Mouse (Mus musculus): ENCODE measurements around the gene Tmem189.

Tmem189 gene

GRCm38 (mm10) chr2:167689501-167690218 lies at the start of gene Tmem189:
Tmem189 (minus strand) TSS chr2:167689822.
- in situ Hi-C loops (cut with MboI; ENCODE audit: unreplicated experiment in 2 of 2) = loop anchor here (5.0 kb wide), 3 partner anchors 208 to 328 kb away; partner anchors contain the start of gene Ripor3 (in 1 of the 2)

- in situ Hi-C loops (cut with MboI; ENCODE audit: unreplicated experiment in 2 of 2) = no loop called here
These were observed 49.4 kb upstream of the Tmem189 start for GRCm38 (mm10) chr2:167739030-167739429.

GRCm38 (mm10) chr2:167734861-167735260 lies 45.2 kb upstream of the Tmem189 start:
- in situ Hi-C loops (cut with MboI; ENCODE audit: unreplicated experiment in 2 of 2) = no loop called here

GRCm38 (mm10) chr2:167731149-167731548 lies 41.5 kb upstream of the Tmem189 start:
- in situ Hi-C loops (cut with MboI; ENCODE audit: unreplicated experiment in 2 of 2) = no loop called here

- in situ Hi-C loops (cut with MboI; ENCODE audit: unreplicated experiment in 2 of 2) = no loop called here
These were observed 40.4 kb upstream of the Tmem189 start for GRCm38 (mm10) chr2:167730036-167730435.

- in situ Hi-C loops (cut with MboI; ENCODE audit: unreplicated experiment in 2 of 2) = no loop called here
These were observed 37.5 kb upstream of the Tmem189 start for GRCm38 (mm10) chr2:167727161-167727560.

- in situ Hi-C loops (cut with MboI; ENCODE audit: unreplicated experiment in 2 of 2) = no loop called here
These were observed 36.3 kb upstream of the Tmem189 start for GRCm38 (mm10) chr2:167725879-167726278.

GRCm38 (mm10) chr2:167723589-167724206 lies 34.1 kb upstream of the Tmem189 start:
- in situ Hi-C loops (cut with MboI; ENCODE audit: unreplicated experiment in 2 of 2) = loop anchor here in 1 of 2 experiments (25.0 kb wide), 1 partner anchor 89 kb away; no protein-coding TSS in a partner anchor

GRCm38 (mm10) chr2:167722538-167722937 lies 32.9 kb upstream of the Tmem189 start:
- in situ Hi-C loops (cut with MboI; ENCODE audit: unreplicated experiment in 2 of 2) = loop anchor here in 1 of 2 experiments (25.0 kb wide), 1 partner anchor 90 kb away; no protein-coding TSS in a partner anchor

- in situ Hi-C loops (cut with MboI; ENCODE audit: unreplicated experiment in 2 of 2) = loop anchor here in 1 of 2 experiments (25.0 kb wide), 1 partner anchor 91 kb away; no protein-coding TSS in a partner anchor
These were observed 31.7 kb upstream of the Tmem189 start for GRCm38 (mm10) chr2:167721159-167721882.

GRCm38 (mm10) chr2:167719520-167719919 lies 29.9 kb upstream of the Tmem189 start:
- in situ Hi-C loops (cut with MboI; ENCODE audit: unreplicated experiment in 2 of 2) = loop anchor here in 1 of 2 experiments (25.0 kb wide), 1 partner anchor 93 kb away; no protein-coding TSS in a partner anchor

GRCm38 (mm10) chr2:167717208-167717607 lies 27.6 kb upstream of the Tmem189 start:
- in situ Hi-C loops (cut with MboI; ENCODE audit: unreplicated experiment in 2 of 2) = loop anchor here in 1 of 2 experiments (25.0 kb wide), 1 partner anchor 95 kb away; no protein-coding TSS in a partner anchor

GRCm38 (mm10) chr2:167715008-167715407 lies 25.4 kb upstream of the Tmem189 start:
- in situ Hi-C loops (cut with MboI; ENCODE audit: unreplicated experiment in 2 of 2) = loop anchor here in 1 of 2 experiments (25.0 kb wide), 1 partner anchor 97 kb away; no protein-coding TSS in a partner anchor

- in situ Hi-C loops (cut with MboI; ENCODE audit: unreplicated experiment in 2 of 2) = loop anchor here in 1 of 2 experiments (25.0 kb wide), 1 partner anchor 98 kb away; no protein-coding TSS in a partner anchor
These were observed 24.7 kb upstream of the Tmem189 start for GRCm38 (mm10) chr2:167714298-167714697.

GRCm38 (mm10) chr2:167712872-167713821 lies 23.5 kb upstream of the Tmem189 start:
- in situ Hi-C loops (cut with MboI; ENCODE audit: unreplicated experiment in 2 of 2) = loop anchor here in 1 of 2 experiments (25.0 kb wide), 1 partner anchor 99 kb away; no protein-coding TSS in a partner anchor

- in situ Hi-C loops (cut with MboI; ENCODE audit: unreplicated experiment in 2 of 2) = loop anchor here in 1 of 2 experiments (25.0 kb wide), 1 partner anchor 102 kb away; no protein-coding TSS in a partner anchor
These were observed 21.0 kb upstream of the Tmem189 start for GRCm38 (mm10) chr2:167710574-167710973.

- in situ Hi-C loops (cut with MboI; ENCODE audit: unreplicated experiment in 2 of 2) = loop anchor here in 1 of 2 experiments (25.0 kb wide), 1 partner anchor 102 kb away; no protein-coding TSS in a partner anchor
These were observed 20.3 kb upstream of the Tmem189 start for GRCm38 (mm10) chr2:167709969-167710368.

GRCm38 (mm10) chr2:167708373-167708772 lies 18.8 kb upstream of the Tmem189 start:
- in situ Hi-C loops (cut with MboI; ENCODE audit: unreplicated experiment in 2 of 2) = loop anchor here in 1 of 2 experiments (25.0 kb wide), 1 partner anchor 104 kb away; no protein-coding TSS in a partner anchor
